In the genomic region with DNA sequence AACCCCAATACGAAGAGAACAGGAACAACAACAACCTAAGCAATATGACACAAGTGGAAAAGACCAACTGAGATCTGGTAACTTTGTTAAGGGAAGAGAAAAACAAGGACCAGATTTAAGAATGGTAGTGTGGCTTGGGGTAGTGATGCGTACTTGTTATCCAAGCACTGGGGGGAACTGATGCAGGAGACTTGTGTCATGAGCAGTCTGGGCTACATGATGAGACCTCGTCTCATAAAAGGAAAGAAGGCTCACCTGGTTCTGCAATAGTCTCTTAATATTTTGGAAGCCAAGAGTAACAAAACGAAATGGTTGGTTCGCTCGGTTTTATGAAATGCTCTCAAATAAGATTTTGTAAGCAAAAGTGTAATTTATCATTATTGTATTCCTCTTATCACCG, we compare ENCODE assay signal across 8 mouse cellular contexts. TPM values are rescaled to one million over a fixed set of nuclear protein-coding genes. Genes with fewer than 3 reads are reported as not detected.
A peak's percentile ranks its signal among the peaks of the same experiment; 100 is the strongest.
DNase-seq lines count a peak whose midpoint lies in the region; ATAC-seq and TF ChIP-seq lines count a peak whose summit lies in the region.

No protein-coding gene starts in this region.

- H3K4me3 ChIP-seq in lung, embryonic 14.5 days (ENCODE audit: low read depth, low read length) = peak overlapping the region; percentile 48
- peak overlapping the region; percentile 55 for H3K4me3 ChIP-seq in forebrain, embryonic 11.5 days (ENCODE audit: low read depth, low read length)
- H3K4me3 ChIP-seq in limb, embryonic 13.5 days = peak overlapping the region; percentile 59
- peak overlapping the region; percentile 75; the same call in 1 of the 2 replicates for H3K4me3 ChIP-seq in small intestine, adult 2 months (ENCODE audit: low read depth, low read length)

- H3K27ac ChIP-seq in lung, embryonic 14.5 days (ENCODE audit: low read depth) = no peak overlapping the region
- no peak overlapping the region for H3K27ac ChIP-seq in forebrain, embryonic 11.5 days (ENCODE audit: low read depth, low read length)
- no peak overlapping the region for H3K27ac ChIP-seq in limb, embryonic 13.5 days
- no peak overlapping the region for H3K27ac ChIP-seq in small intestine, adult 2 months (ENCODE audit: insufficient read depth, low read depth, low read length)

- H3K4me1 ChIP-seq in lung, embryonic 14.5 days (ENCODE audit: insufficient read depth) = no peaks in the 10 kb centered on the region
- H3K4me1 ChIP-seq in forebrain, embryonic 11.5 days (replicated peaks; ENCODE audit: control insufficient read depth, insufficient read depth, low read length) = no peaks in the 10 kb centered on the region
- peaks cover 3% of the 10 kb centered on the region for H3K4me1 ChIP-seq in limb, embryonic 13.5 days
- peaks cover 5% of the 10 kb centered on the region; the same call in 1 of the 2 replicates for H3K4me1 ChIP-seq in small intestine, adult 2 months (ENCODE audit: control insufficient read depth, insufficient read depth, insufficient read length, low read length)

- no peak for TF ChIP-seq POLR2A in small intestine, adult 2 months (IDR thresholded peaks at IDR 0.05; ENCODE audit: low read depth, low read length)

- H3K27me3 ChIP-seq in lung, embryonic 14.5 days (ENCODE audit: insufficient read depth, low read length) = no peaks in the 10 kb centered on the region
- no peaks in the 10 kb centered on the region for H3K27me3 ChIP-seq in forebrain, embryonic 11.5 days (ENCODE audit: control insufficient read depth, insufficient read depth, low read length)
- H3K27me3 ChIP-seq in limb, embryonic 13.5 days = no peaks in the 10 kb centered on the region
- H3K27me3 ChIP-seq in small intestine, adult 2 months (ENCODE audit: control insufficient read depth, insufficient read depth, low read length) = no peaks in the 10 kb centered on the region

- no peaks in the 10 kb centered on the region for H3K9me3 ChIP-seq in lung, embryonic 14.5 days (ENCODE audit: low read depth, low read length)
- no peaks in the 10 kb centered on the region for H3K9me3 ChIP-seq in forebrain, embryonic 11.5 days (ENCODE audit: control insufficient read depth, low read length)
- H3K9me3 ChIP-seq in limb, embryonic 13.5 days = no peaks in the 10 kb centered on the region

- WGBS in lung, embryonic 14.5 days = 34% methylated on average over 7 of the region's 7 CpGs
- WGBS in forebrain, embryonic 11.5 days = 37% methylated on average over 7 of the region's 7 CpGs
- WGBS in limb, embryonic 13.5 days = 38% methylated on average over 7 of the region's 7 CpGs
- 31% methylated on average over 7 of the region's 7 CpGs for WGBS in small intestine, adult 2 months

- no peak for DNase-seq in lung, embryonic 14.5 days
- no peak for DNase-seq in lung, adult 18-20 months
- no peak for DNase-seq in forebrain, embryonic 11.5 days (ENCODE audit: low spot score)
- no peak for DNase-seq in spleen, adult 12 weeks (ENCODE audit: low spot score)
- no peak for DNase-seq in right cerebral cortex, adult 2 months (ENCODE audit: low spot score in 2 of 2)
- DNase-seq in kidney, postnatal 36 days = no peak

- TF ChIP-seq CTCF in lung, embryonic 14.5 days (IDR thresholded peaks at IDR 0.05; ENCODE audit: low read depth) = no peak
- TF ChIP-seq CTCF in small intestine, adult 2 months (IDR thresholded peaks at IDR 0.05; ENCODE audit: extremely low read depth, insufficient read length, insufficient replicate concordance, low read depth, low read length) = no peak

- peak overlapping the region; percentile 62 for H3K4me2 ChIP-seq in lung, embryonic 14.5 days
- H3K4me2 ChIP-seq in forebrain, embryonic 11.5 days (ENCODE audit: low read depth, low read length, severe bottlenecking) = peak overlapping the region; percentile 67
- H3K4me2 ChIP-seq in limb, embryonic 13.5 days (replicated peaks) = peak overlapping the region; percentile 74

- ATAC-seq in lung, embryonic 14.5 days (ENCODE audit: insufficient read depth) = no peak
- ATAC-seq in forebrain, embryonic 11.5 days (replicated peaks; ENCODE audit: low FRiP score) = no peak
- ATAC-seq in limb, embryonic 13.5 days (ENCODE audit: low FRiP score, low read depth) = no peak

- no peaks in the 10 kb centered on the region for H3K36me3 ChIP-seq in lung, embryonic 14.5 days (ENCODE audit: insufficient read depth)
- no peaks in the 10 kb centered on the region for H3K36me3 ChIP-seq in forebrain, embryonic 11.5 days (ENCODE audit: control insufficient read depth, insufficient read depth, low read length)
- H3K36me3 ChIP-seq in limb, embryonic 13.5 days = no peaks in the 10 kb centered on the region
- 0 out of 2 replicates have a peak, but pooled peaks cover 2% of the 10 kb centered on the region for H3K36me3 ChIP-seq in small intestine, adult 2 months (ENCODE audit: control insufficient read depth, insufficient read depth, low read length)

- peak overlapping the region; percentile 78 for H3K9ac ChIP-seq in lung, embryonic 14.5 days
- peak overlapping the region; percentile 86; the same call in 1 of the 2 replicates for H3K9ac ChIP-seq in forebrain, embryonic 11.5 days (ENCODE audit: low read length)
- H3K9ac ChIP-seq in limb, embryonic 13.5 days = peak overlapping the region; percentile 84

RNA-seq across cellular contexts. Expression of a gene that starts 25.0 kb away (rescaled TPM):
- 102 and 105 TPM in 2 replicates for polyA plus RNA-seq in lung, embryonic 14.5 days (2014; fragmentation: Nextera tagmentation; extraction: Ambion mirVana)
- 147 TPM in 2 replicates for polyA plus RNA-seq in forebrain, embryonic 11.5 days (2014; fragmentation: Nextera tagmentation; extraction: Ambion mirVana)
- 98.1 and 98.7 TPM in 2 replicates for polyA plus RNA-seq in limb, embryonic 13.5 days (2015; fragmentation: Nextera tagmentation; extraction: Ambion mirVana)
- polyA plus RNA-seq in small intestine, adult 2 months (2012; rRNA removed) = 28.5 and 44.3 TPM in 2 replicates

RNA-seq across cellular contexts. Expression of a gene that starts 25.9 kb away (rescaled TPM):
- polyA plus RNA-seq in lung, embryonic 14.5 days (2014; fragmentation: Nextera tagmentation; extraction: Ambion mirVana) = 77.2 and 80.8 TPM in 2 replicates
- polyA plus RNA-seq in forebrain, embryonic 11.5 days (2014; fragmentation: Nextera tagmentation; extraction: Ambion mirVana) = 52.2 and 58.6 TPM in 2 replicates
- 74.6 and 74.7 TPM in 2 replicates for polyA plus RNA-seq in limb, embryonic 13.5 days (2015; fragmentation: Nextera tagmentation; extraction: Ambion mirVana)
- polyA plus RNA-seq in small intestine, adult 2 months (2012; rRNA removed) = 7.8 and 8.0 TPM in 2 replicates

RNA-seq across cellular contexts. Expression of a gene that starts 45.4 kb away (rescaled TPM):
- polyA plus RNA-seq in lung, embryonic 14.5 days (2014; fragmentation: Nextera tagmentation; extraction: Ambion mirVana) = 15.4 and 18.2 TPM in 2 replicates
- polyA plus RNA-seq in forebrain, embryonic 11.5 days (2014; fragmentation: Nextera tagmentation; extraction: Ambion mirVana) = 18.2 and 18.6 TPM in 2 replicates
- 18.3 and 18.5 TPM in 2 replicates for polyA plus RNA-seq in limb, embryonic 13.5 days (2015; fragmentation: Nextera tagmentation; extraction: Ambion mirVana)
- polyA plus RNA-seq in small intestine, adult 2 months (2012; rRNA removed) = 9.4 and 14.8 TPM in 2 replicates
